Mouse (Mus musculus): Measurements from ENCODE around the gene Ssbp4. TPM values are rescaled to one million over a fixed set of nuclear protein-coding genes. Genes with fewer than 3 reads are reported as not detected.

The Ssbp4 gene
- polyA plus RNA-seq, 1 experiment, result 133 TPM

DNA sequence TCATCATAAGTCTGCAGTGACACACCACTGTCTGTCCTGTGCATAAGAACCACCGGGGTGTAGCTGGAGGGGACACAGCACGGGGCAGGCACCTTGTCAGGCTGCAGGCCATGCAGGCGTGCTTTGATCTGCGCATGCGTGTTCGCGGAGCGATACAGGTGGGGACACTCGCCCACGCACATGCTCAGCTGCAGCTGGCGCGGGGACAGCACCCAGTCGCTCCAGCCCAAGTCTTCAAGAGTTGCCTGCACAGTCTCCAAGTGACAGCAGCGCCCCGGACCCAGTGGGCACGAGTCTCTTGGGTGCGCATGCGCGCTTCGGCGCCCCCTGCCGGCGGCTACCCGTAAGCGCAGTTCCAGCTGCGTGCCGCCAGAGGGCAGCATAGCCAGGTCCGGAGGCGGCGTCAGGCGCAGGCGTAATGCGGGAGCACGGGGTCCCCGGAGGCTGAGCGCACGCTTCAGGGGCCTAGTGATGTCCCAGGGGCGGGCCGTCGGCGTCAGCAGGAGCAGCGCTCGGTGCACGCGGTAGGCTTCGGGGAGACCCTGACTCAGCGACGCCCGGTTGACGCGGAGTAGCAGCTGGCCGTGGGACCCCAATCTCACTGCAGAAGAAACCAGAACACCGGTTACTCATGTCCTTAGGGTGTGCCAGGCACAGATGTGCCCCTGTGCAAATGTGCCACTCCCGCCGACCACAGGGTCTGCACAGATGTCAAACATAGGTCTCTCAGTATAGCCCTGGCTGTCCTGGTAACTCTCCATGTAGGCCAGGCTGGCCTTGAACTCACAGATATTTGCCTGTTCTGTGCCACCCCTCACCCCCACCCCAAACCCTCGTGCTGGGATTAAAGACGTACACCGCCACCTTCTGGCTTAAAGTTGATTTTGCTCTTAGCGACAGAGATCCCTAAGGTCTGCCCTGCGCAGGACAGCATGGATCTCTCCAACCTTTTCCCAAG is 21.2 kb upstream of the Ssbp4 start:
- H3K4me2 ChIP-seq (ENCODE audit: low read depth), result peak overlapping the region; percentile 70
- H3K79me2 ChIP-seq (ENCODE audit: control insufficient read depth, insufficient read depth), result no peaks in the 10 kb centered on the region
- no peaks in the 10 kb centered on the region for H3K36me3 ChIP-seq (ENCODE audit: control insufficient read depth, insufficient read depth)
- no peaks in the 10 kb centered on the region for H3K27me3 ChIP-seq (ENCODE audit: control insufficient read depth, insufficient read depth, insufficient read length)
- TF ChIP-seq MYOG (IDR thresholded peaks at IDR 0.05; ENCODE audit: control insufficient read depth in 1 of 3, insufficient read depth in 1 of 3, insufficient read length in 2 of 3, low read depth in 2 of 3) (peak in 1 of 3 experiments; percentile 44), USF1 (IDR thresholded peaks at IDR 0.05; ENCODE audit: low read depth) (no peak), MYOD1 (IDR thresholded peaks at IDR 0.05; ENCODE audit: control insufficient read depth in 1 of 3, insufficient read length in 2 of 3, low read depth in 2 of 3) (peak in 1 of 3 experiments; percentile 76), CEBPB (IDR thresholded peaks at IDR 0.05; ENCODE audit: insufficient read depth, poor library complexity, severe bottlenecking) (no peak), POLR2AphosphoS2 (IDR thresholded peaks at IDR 0.05; ENCODE audit: insufficient read length, low read depth) (peak; percentile 61), POLR2A (IDR thresholded peaks at IDR 0.05; ENCODE audit: insufficient read length, low read depth) (peak; percentile 67)
- H3ac ChIP-seq (ENCODE audit: control insufficient read depth, insufficient read length), result peak overlapping the region; percentile 20
- H3K4me3 ChIP-seq, result peak overlapping the region; percentile 52

DNA sequence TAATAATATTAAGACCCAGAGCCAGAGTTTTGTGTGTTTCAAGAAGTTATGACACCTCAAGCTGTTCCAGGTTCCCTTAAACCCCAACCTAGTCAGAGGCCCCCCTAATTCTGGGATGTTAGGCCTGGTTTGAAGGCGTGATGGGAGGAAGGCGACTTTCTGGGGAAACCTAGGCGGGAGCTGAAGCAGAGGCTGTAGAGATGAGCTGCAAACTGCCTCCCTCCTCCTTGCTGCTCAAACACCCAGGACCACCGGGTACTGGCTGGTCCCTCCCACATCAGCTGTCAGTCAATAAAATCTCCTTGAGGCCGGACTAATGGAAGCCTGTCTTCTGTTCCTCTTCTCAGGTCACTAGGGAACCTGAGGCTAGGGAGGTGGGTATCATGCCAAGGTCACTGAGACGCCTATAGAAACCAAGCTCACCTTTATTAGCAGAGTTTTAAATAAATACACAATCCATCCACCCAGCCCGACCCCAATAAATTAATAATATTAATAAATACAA is 20.4 kb upstream of the Ssbp4 start:
- Histone ChIP-seq H3K27me3 (ENCODE audit: control insufficient read depth, insufficient read depth, insufficient read length) (no peaks in the 10 kb centered on the region), H3K4me2 (ENCODE audit: low read depth) (no peak overlapping the region), H3K36me3 (ENCODE audit: control insufficient read depth, insufficient read depth) (no peaks in the 10 kb centered on the region), H3ac (ENCODE audit: control insufficient read depth, insufficient read length) (no peak overlapping the region), H3K79me2 (ENCODE audit: control insufficient read depth, insufficient read depth) (no peaks in the 10 kb centered on the region), H3K4me3 (peak overlapping the region; percentile 52)
- no peak for TF ChIP-seq POLR2A (IDR thresholded peaks at IDR 0.05; ENCODE audit: insufficient read length, low read depth)
- no peak for TF ChIP-seq MYOD1 (IDR thresholded peaks at IDR 0.05; ENCODE audit: control insufficient read depth in 1 of 3, insufficient read length in 2 of 3, low read depth in 2 of 3)
- TF ChIP-seq E2F4 (IDR thresholded peaks at IDR 0.05; ENCODE audit: insufficient read depth), result no peak
- TF ChIP-seq TCF3 (IDR thresholded peaks at IDR 0.05; ENCODE audit: insufficient read length, low read depth), result no peak
- TF ChIP-seq POLR2AphosphoS2 (IDR thresholded peaks at IDR 0.05; ENCODE audit: insufficient read length, low read depth), result no peak
- no peak for TF ChIP-seq SRF (IDR thresholded peaks at IDR 0.05; ENCODE audit: control insufficient read depth, insufficient read length, low read depth)
- no peak for TF ChIP-seq USF1 (IDR thresholded peaks at IDR 0.05; ENCODE audit: low read depth)
- TF ChIP-seq TCF12 (IDR thresholded peaks at IDR 0.05; ENCODE audit: insufficient read depth, poor library complexity, severe bottlenecking), result no peak
- TF ChIP-seq MYOG (IDR thresholded peaks at IDR 0.05; ENCODE audit: control insufficient read depth in 1 of 3, insufficient read depth in 1 of 3, insufficient read length in 2 of 3, low read depth in 2 of 3), result no peak
- no peak for TF ChIP-seq CEBPB (IDR thresholded peaks at IDR 0.05; ENCODE audit: insufficient read depth, poor library complexity, severe bottlenecking)
- no peak for TF ChIP-seq REST (IDR thresholded peaks at IDR 0.05; ENCODE audit: insufficient read depth, insufficient read length)
- TF ChIP-seq MAX (IDR thresholded peaks at IDR 0.05; ENCODE audit: low read depth), result no peak

DNA sequence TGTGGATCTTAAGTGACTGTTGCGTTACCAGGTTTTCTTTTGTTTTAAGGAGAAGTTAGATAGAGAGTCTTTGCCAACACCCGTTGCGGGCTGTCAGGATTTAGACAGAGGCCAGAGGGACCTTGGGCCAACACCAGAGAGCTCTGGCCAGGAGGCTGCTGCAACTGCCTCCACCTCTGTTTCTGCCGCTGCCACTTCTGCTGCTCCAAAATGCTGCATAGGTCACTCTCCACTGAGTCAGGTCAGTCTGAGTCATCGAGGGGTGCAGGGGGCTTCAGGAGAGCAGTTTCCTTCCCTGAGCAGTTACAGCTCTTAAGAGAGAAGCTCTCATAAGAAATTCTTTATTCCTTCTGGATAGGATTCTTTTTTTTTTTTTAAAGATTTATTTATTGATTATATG is 18.4 kb upstream of the Ssbp4 start:
- H3K36me3 ChIP-seq (ENCODE audit: control insufficient read depth, insufficient read depth), result no peaks in the 10 kb centered on the region
- no peaks in the 10 kb centered on the region for H3K27me3 ChIP-seq (ENCODE audit: control insufficient read depth, insufficient read depth, insufficient read length)
- H3ac ChIP-seq (ENCODE audit: control insufficient read depth, insufficient read length), result no peak overlapping the region
- no peaks in the 10 kb centered on the region for H3K79me2 ChIP-seq (ENCODE audit: control insufficient read depth, insufficient read depth)
- TF ChIP-seq POLR2A (IDR thresholded peaks at IDR 0.05; ENCODE audit: insufficient read length, low read depth) (no peak), TCF3 (IDR thresholded peaks at IDR 0.05; ENCODE audit: insufficient read length, low read depth) (no peak), SRF (IDR thresholded peaks at IDR 0.05; ENCODE audit: control insufficient read depth, insufficient read length, low read depth) (no peak), MAX (IDR thresholded peaks at IDR 0.05; ENCODE audit: low read depth) (no peak), CEBPB (IDR thresholded peaks at IDR 0.05; ENCODE audit: insufficient read depth, poor library complexity, severe bottlenecking) (0 out of 2 replicates have a peak, but pooled peaks have one; percentile 23), POLR2AphosphoS2 (IDR thresholded peaks at IDR 0.05; ENCODE audit: insufficient read length, low read depth) (no peak)
- no peak overlapping the region for H3K4me2 ChIP-seq (ENCODE audit: low read depth)
- H3K4me3 ChIP-seq, result no peak overlapping the region

DNA sequence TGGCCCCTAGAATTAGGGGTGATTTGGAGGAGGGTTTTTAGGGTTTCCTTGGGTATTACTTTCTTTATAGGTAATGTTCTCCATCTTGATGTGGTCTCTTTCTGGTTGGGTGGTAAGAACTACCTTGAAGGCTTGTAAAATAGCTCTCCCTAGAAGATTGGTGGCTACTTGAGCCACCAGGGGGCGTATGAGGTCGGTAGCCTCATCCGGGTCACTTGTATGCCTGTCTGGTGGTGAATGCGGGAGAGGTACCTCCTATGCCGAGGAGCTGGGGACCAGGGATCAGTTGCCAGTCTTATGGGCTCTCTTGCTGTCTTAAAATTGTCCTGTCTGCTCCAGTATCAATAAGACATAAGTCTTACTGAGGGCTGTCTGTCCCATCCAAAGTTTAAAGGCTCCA is 16.4 kb upstream of the Ssbp4 start:
- Histone ChIP-seq H3K79me2 (ENCODE audit: control insufficient read depth, insufficient read depth) (no peaks in the 10 kb centered on the region), H3K36me3 (ENCODE audit: control insufficient read depth, insufficient read depth) (no peaks in the 10 kb centered on the region), H3ac (ENCODE audit: control insufficient read depth, insufficient read length) (no peak overlapping the region), H3K27me3 (ENCODE audit: control insufficient read depth, insufficient read depth, insufficient read length) (no peaks in the 10 kb centered on the region), H3K4me2 (ENCODE audit: low read depth) (no peak overlapping the region), H3K4me3 (no peak overlapping the region)
- TF ChIP-seq REST (IDR thresholded peaks at IDR 0.05; ENCODE audit: insufficient read depth, insufficient read length) (no peak), POLR2AphosphoS2 (IDR thresholded peaks at IDR 0.05; ENCODE audit: insufficient read length, low read depth) (no peak), USF1 (IDR thresholded peaks at IDR 0.05; ENCODE audit: low read depth) (no peak), TCF12 (IDR thresholded peaks at IDR 0.05; ENCODE audit: insufficient read depth, poor library complexity, severe bottlenecking) (no peak), MAX (IDR thresholded peaks at IDR 0.05; ENCODE audit: low read depth) (no peak), MYOD1 (IDR thresholded peaks at IDR 0.05; ENCODE audit: control insufficient read depth in 1 of 3, insufficient read length in 2 of 3, low read depth in 2 of 3) (no peak)

DNA sequence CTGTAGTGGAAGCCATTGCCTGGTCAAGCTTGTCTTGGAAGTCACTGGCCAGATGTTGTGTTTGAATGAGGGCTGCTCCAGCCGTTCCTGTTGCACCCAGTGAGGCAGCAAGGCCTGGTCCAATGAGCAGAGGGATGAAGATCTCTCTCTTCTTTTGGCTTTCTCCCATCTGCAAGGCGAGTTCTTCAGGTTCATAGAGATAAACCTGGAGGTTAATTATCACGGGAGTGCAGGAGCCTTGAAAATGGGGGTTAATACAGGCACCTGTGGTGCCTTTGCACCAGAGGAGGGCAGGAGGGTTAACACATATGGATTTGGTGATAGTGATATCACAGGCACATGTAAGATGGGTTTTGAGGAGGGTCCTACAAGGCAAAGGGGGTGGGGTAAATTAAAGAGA is 13.5 kb upstream of the Ssbp4 start:
- no peak for TF ChIP-seq CEBPB (IDR thresholded peaks at IDR 0.05; ENCODE audit: insufficient read depth, poor library complexity, severe bottlenecking)
- no peak for TF ChIP-seq POLR2A (IDR thresholded peaks at IDR 0.05; ENCODE audit: insufficient read length, low read depth)
- no peak for TF ChIP-seq MAX (IDR thresholded peaks at IDR 0.05; ENCODE audit: low read depth)
- TF ChIP-seq USF1 (IDR thresholded peaks at IDR 0.05; ENCODE audit: low read depth), result no peak
- TF ChIP-seq TCF12 (IDR thresholded peaks at IDR 0.05; ENCODE audit: insufficient read depth, poor library complexity, severe bottlenecking), result no peak
- H3K79me2 ChIP-seq (ENCODE audit: control insufficient read depth, insufficient read depth), result no peaks in the 10 kb centered on the region
- no peak overlapping the region for H3K4me2 ChIP-seq (ENCODE audit: low read depth)
- H3K27me3 ChIP-seq (ENCODE audit: control insufficient read depth, insufficient read depth, insufficient read length), result no peaks in the 10 kb centered on the region
- H3K4me3 ChIP-seq, result no peak overlapping the region
- H3K36me3 ChIP-seq (ENCODE audit: control insufficient read depth, insufficient read depth), result no peaks in the 10 kb centered on the region
- no peak overlapping the region for H3ac ChIP-seq (ENCODE audit: control insufficient read depth, insufficient read length)

Measured in myocyte (in vitro differentiated cells).